Mouse (Mus musculus): ENCODE results near the gene Ermn.

DNA sequence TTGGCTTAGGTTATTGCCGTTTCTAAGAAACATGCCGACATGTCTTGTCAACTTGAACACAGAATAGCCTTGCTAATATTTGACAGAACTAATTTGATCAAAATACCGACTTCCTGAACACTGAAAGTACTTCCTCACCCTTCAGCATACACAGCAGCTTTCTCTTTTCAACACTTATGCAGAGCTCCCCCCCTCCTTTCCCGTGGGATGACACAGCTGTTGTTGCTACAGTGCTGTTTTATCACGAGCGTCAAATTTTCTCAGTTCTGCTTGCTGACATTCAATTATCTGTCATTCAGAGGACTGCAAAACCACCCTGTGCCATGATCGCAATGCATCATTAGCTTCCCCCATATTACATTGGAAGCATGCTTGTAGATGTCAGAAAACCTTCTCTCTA lies 10.8 kb downstream of the Ermn start:
- TF ChIP-seq CTCF (IDR thresholded peaks at IDR 0.05; ENCODE audit: low read depth) (no peak), EP300 (IDR thresholded peaks at IDR 0.05; ENCODE audit: low read depth) (no peak)

Data from heart, postnatal 0 days (tissue).